ENCODE assay signal across 10 mouse cellular contexts in genomic region chr10:98857395-98857794, GRCm38 (mm10). TPM values are rescaled to one million over a fixed set of nuclear protein-coding genes. Genes with fewer than 3 reads are reported as not detected.
DNase-seq lines count a peak whose midpoint lies in the region; ATAC-seq lines count a peak whose summit lies in the region.
"Had no signal": no experiment of that assay in that cellular context is flagged by ENCODE, and none has a peak within 500 bp of the region (broad histone marks: within the 10 kb centered on the region; RNA-seq: fewer than 3 reads in every experiment).

No protein-coding gene starts in this region.

- no peak overlapping the region for H3K4me2 ChIP-seq in heart, embryonic 14.5 days (ENCODE audit: low read length)
- no peak overlapping the region for H3K4me2 ChIP-seq in lung, embryonic 15.5 days
- H3K4me2 ChIP-seq: forebrain, embryonic 15.5 days; neural tube, embryonic 12.5 days had no signal

- peak; percentile 71 for ATAC-seq in heart, embryonic 14.5 days (ENCODE audit: insufficient number of reproducible peaks, insufficient read depth, low FRiP score, low read depth)
- peak; percentile 94 for ATAC-seq in lung, embryonic 15.5 days (ENCODE audit: borderline replicate concordance, extremely low read depth, low FRiP score, low TSS enrichment)
- ATAC-seq: forebrain, embryonic 15.5 days had no signal

- DNase-seq in adrenal gland, adult (ENCODE audit: inconsistent age in 2 of 2, low spot score in 1 of 2) = peak; percentile 41 to 81
- DNase-seq in adrenal gland, postnatal 4 days (ENCODE audit: low spot score in 2 of 2) = no peak
- DNase-seq in embryo, embryonic 10.5 days (ENCODE audit: low spot score) = peak; percentile 19
- no peak for DNase-seq in spleen, postnatal 10 days (ENCODE audit: low spot score in 2 of 2)
- DNase-seq in spleen, postnatal 36 days (ENCODE audit: low spot score in 2 of 2) = no peak
- no peak for DNase-seq in yolk sac, embryonic 10.5 days (ENCODE audit: low spot score)

- no peaks in the 10 kb centered on the region for H3K9me3 ChIP-seq in heart, embryonic 14.5 days (ENCODE audit: control insufficient read depth, low read length)
- no peaks in the 10 kb centered on the region for H3K9me3 ChIP-seq in lung, embryonic 15.5 days
- H3K9me3 ChIP-seq: forebrain, embryonic 15.5 days; neural tube, embryonic 12.5 days had no signal

- peaks cover 4 to 8% of the 10 kb centered on the region in 2 experiments for H3K4me1 ChIP-seq in heart, embryonic 14.5 days (ENCODE audit: control insufficient read depth in 2 of 2, insufficient read depth in 2 of 2, low read length in 2 of 2)
- peaks cover 3% of the 10 kb centered on the region for H3K4me1 ChIP-seq in lung, embryonic 15.5 days
- H3K4me1 ChIP-seq: forebrain, embryonic 15.5 days; neural tube, embryonic 12.5 days had no signal

- no peaks in the 10 kb centered on the region for H3K36me3 ChIP-seq in heart, embryonic 14.5 days (ENCODE audit: control insufficient read depth, insufficient read depth, low read length)
- H3K36me3 ChIP-seq in lung, embryonic 15.5 days = no peaks in the 10 kb centered on the region
- H3K36me3 ChIP-seq: forebrain, embryonic 15.5 days; neural tube, embryonic 12.5 days had no signal

- H3K27ac ChIP-seq in heart, embryonic 14.5 days (replicated peaks in 1 of 2; ENCODE audit: control insufficient read depth in 1 of 2, insufficient read depth in 1 of 2, low read depth in 2 of 2, low read length in 2 of 2) = peak overlapping the region; percentile 4 to 32; a peak in 3 of 4 replicates
- H3K27ac ChIP-seq in lung, embryonic 15.5 days = peak overlapping the region; percentile 61
- H3K27ac ChIP-seq: forebrain, embryonic 15.5 days; neural tube, embryonic 12.5 days had no signal

- no peak overlapping the region for H3K9ac ChIP-seq in heart, embryonic 14.5 days (ENCODE audit: low read length)
- no peak overlapping the region for H3K9ac ChIP-seq in lung, embryonic 15.5 days
- H3K9ac ChIP-seq: forebrain, embryonic 15.5 days; neural tube, embryonic 12.5 days had no signal

- H3K27me3 ChIP-seq in heart, embryonic 14.5 days (ENCODE audit: control insufficient read depth, insufficient read depth, low read length) = no peaks in the 10 kb centered on the region
- no peaks in the 10 kb centered on the region for H3K27me3 ChIP-seq in lung, embryonic 15.5 days
- H3K27me3 ChIP-seq: forebrain, embryonic 15.5 days; neural tube, embryonic 12.5 days had no signal

- no peak overlapping the region for H3K4me3 ChIP-seq in heart, embryonic 14.5 days (ENCODE audit: control insufficient read depth in 1 of 2, insufficient read depth in 1 of 2, low read depth in 1 of 2, low read length in 2 of 2)
- H3K4me3 ChIP-seq in lung, embryonic 15.5 days = no peak overlapping the region
- H3K4me3 ChIP-seq: forebrain, embryonic 15.5 days; neural tube, embryonic 12.5 days had no signal

- WGBS in heart, embryonic 14.5 days = 19% methylated on average over 3 of the region's 3 CpGs
- 24% methylated on average over 3 of the region's 3 CpGs for WGBS in lung, embryonic 15.5 days

RNA-seq across cellular contexts. Expression of gene Atp2b1, which starts 56.8 kb away (rescaled TPM):
- 10 to 100 TPM; 70.9 to 89.9 TPM for total RNA-seq in adrenal gland, postnatal 4 days (2021)
- polyA plus RNA-seq in heart, embryonic 14.5 days (2014; fragmentation: Nextera tagmentation; extraction: Ambion mirVana) = 86.3 and 86.4 TPM in 2 replicates
- polyA plus RNA-seq in lung, embryonic 15.5 days (2015; fragmentation: Nextera tagmentation; extraction: Ambion mirVana) = 181 and 199 TPM in 2 replicates

Comparison
In these comparisons a context has a peak if more than half of its experiments do, and no peak if none do; other contexts are left out.
1. DNase-seq: peak in adrenal gland, adult (2 of 2) and embryo, embryonic 10.5 days (single experiment); none in adrenal gland, postnatal 4 days (0 of 2), spleen, postnatal 10 days (0 of 2), spleen, postnatal 36 days (0 of 2) and yolk sac, embryonic 10.5 days (single experiment).